In the genomic region with DNA sequence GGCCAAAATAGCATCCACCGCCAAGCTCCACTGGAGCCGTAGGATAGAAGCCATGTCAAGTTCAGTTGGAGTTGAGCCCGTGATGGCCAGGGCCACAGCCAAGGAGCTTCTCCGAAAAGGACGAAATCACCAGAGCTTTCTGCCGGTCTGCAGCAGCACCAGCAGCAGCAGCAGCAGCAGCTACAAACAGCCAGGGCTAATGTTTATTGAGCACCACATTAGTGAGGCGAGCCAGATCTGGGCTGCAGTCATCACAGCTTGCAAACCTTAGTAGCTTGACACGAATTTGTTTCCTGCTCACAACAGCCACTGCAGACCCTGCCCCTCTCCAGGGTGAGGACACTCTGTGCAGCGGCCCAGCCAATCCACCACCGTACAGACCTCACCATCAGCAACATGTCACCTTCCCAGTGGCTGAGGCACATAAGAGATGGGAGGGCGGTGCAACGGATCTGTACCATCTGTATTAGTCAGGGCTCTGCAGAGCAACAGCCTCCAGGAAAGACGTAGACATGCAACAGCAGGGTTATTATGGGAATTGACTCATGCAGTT, we compare ENCODE assay signal across 8 mouse cellular contexts.
A peak's percentile ranks its signal among the peaks of the same experiment; 100 is the strongest.
DNase-seq lines count a peak whose midpoint lies in the region; ATAC-seq lines count a peak whose summit lies in the region.

No protein-coding gene starts in this region.

- peak; percentile 95 for ATAC-seq in frontal cortex, adult (ENCODE audit: low TSS enrichment)
- no peak; the same call in 1 of the 2 replicates for ATAC-seq in intestine, embryonic 15.5 days
- 0 out of 2 replicates have a peak, but pooled peaks have one; percentile 20 for ATAC-seq in midbrain, embryonic 15.5 days (replicated peaks)
- no peak for ATAC-seq in erythroid progenitor cell, adult 5-6 weeks (replicated peaks; ENCODE audit: low FRiP score, poor library complexity, severe bottlenecking)

- H3K27ac ChIP-seq in intestine, embryonic 15.5 days, result peak overlapping the region; percentile 59; the same call in 1 of the 2 replicates
- H3K27ac ChIP-seq in midbrain, embryonic 15.5 days, result no peak overlapping the region

- peaks cover 7% of the 10 kb centered on the region; the same call in 1 of the 2 replicates for H3K4me1 ChIP-seq in intestine, embryonic 15.5 days (replicated peaks)
- peaks cover 4% of the 10 kb centered on the region; the same call in 1 of the 2 replicates for H3K4me1 ChIP-seq in midbrain, embryonic 15.5 days

- no peak overlapping the region for H3K9ac ChIP-seq in intestine, embryonic 15.5 days
- H3K9ac ChIP-seq in midbrain, embryonic 15.5 days, result no peak overlapping the region

- no peak for DNase-seq in frontal cortex, postnatal 25 days (ENCODE audit: low spot score in 2 of 2)
- DNase-seq in frontal cortex, adult 2 months (ENCODE audit: extremely low spot score in 1 of 2, low spot score in 1 of 2), result peak; percentile 42 to 70
- DNase-seq in spleen, adult 18-20 months, result no peak
- no peak for DNase-seq in kidney, postnatal 36 days

- 48% methylated on average over 13 of the region's 13 CpGs for WGBS in intestine, embryonic 15.5 days
- WGBS in midbrain, embryonic 15.5 days, result 75% methylated on average over 13 of the region's 13 CpGs

- H3K27me3 ChIP-seq in intestine, embryonic 15.5 days (replicated peaks), result no peaks in the 10 kb centered on the region
- no peaks in the 10 kb centered on the region for H3K27me3 ChIP-seq in midbrain, embryonic 15.5 days (replicated peaks)

- H3K4me2 ChIP-seq in intestine, embryonic 15.5 days (replicated peaks), result no peak overlapping the region
- H3K4me2 ChIP-seq in midbrain, embryonic 15.5 days, result no peak overlapping the region

- H3K36me3 ChIP-seq in intestine, embryonic 15.5 days, result no peaks in the 10 kb centered on the region
- H3K36me3 ChIP-seq in midbrain, embryonic 15.5 days (replicated peaks), result no peaks in the 10 kb centered on the region

- no peak overlapping the region for H3K4me3 ChIP-seq in intestine, embryonic 15.5 days (replicated peaks)
- no peak overlapping the region for H3K4me3 ChIP-seq in midbrain, embryonic 15.5 days

- no peaks in the 10 kb centered on the region for H3K9me3 ChIP-seq in intestine, embryonic 15.5 days
- H3K9me3 ChIP-seq in midbrain, embryonic 15.5 days, result no peaks in the 10 kb centered on the region

Comparison
In these comparisons a context has a peak if more than half of its experiments do, and no peak if none do; other contexts are left out.
1. DNase-seq: peak in frontal cortex, adult 2 months (2 of 2); none in frontal cortex, postnatal 25 days (0 of 2), spleen, adult 18-20 months (0 of 2) and kidney, postnatal 36 days (0 of 2).
2. ATAC-seq: peak in frontal cortex, adult (single experiment) and midbrain, embryonic 15.5 days (single experiment); none in intestine, embryonic 15.5 days (single experiment) and erythroid progenitor cell, adult 5-6 weeks (single experiment).